Mouse (Mus musculus): ENCODE data around the gene Rtn2.

Rtn2 gene

GRCm38 (mm10) chr7:19321464-19321863 is 39.0 kb downstream of the Rtn2 start:
- no peak for DNase-seq

- no peak for DNase-seq
These were observed 40.1 kb downstream of the Rtn2 start for GRCm38 (mm10) chr7:19322489-19322888.

GRCm38 (mm10) chr7:19324221-19324620 is 41.8 kb downstream of the Rtn2 start:
- no peak for DNase-seq

GRCm38 (mm10) chr7:19325262-19326199 is 43.1 kb downstream of the Rtn2 start:
- no peak for DNase-seq

GRCm38 (mm10) chr7:19326359-19326758 is 43.9 kb downstream of the Rtn2 start:
- DNase-seq, result peak; percentile 72

- DNase-seq, result peak; percentile 87
These were observed 44.7 kb downstream of the Rtn2 start for GRCm38 (mm10) chr7:19327128-19327527.

- no peak for DNase-seq
These were observed 45.4 kb downstream of the Rtn2 start for GRCm38 (mm10) chr7:19327782-19328181.

- no peak for DNase-seq
These were observed 46.0 kb downstream of the Rtn2 start for GRCm38 (mm10) chr7:19328425-19328824.

GRCm38 (mm10) chr7:19331910-19332309 is 49.5 kb downstream of the Rtn2 start:
- no peak for DNase-seq

GRCm38 (mm10) chr7:19332709-19333352 is 50.4 kb downstream of the Rtn2 start:
- DNase-seq, result peak; percentile 73

GRCm38 (mm10) chr7:19335583-19335982 is 53.2 kb downstream of the Rtn2 start:
- DNase-seq, result no peak

- no peak for DNase-seq
These were observed 54.7 kb downstream of the Rtn2 start for GRCm38 (mm10) chr7:19337122-19337521.

GRCm38 (mm10) chr7:19338060-19338459 is 55.6 kb downstream of the Rtn2 start:
- DNase-seq, result no peak

- DNase-seq, result no peak
These were observed 56.2 kb downstream of the Rtn2 start for GRCm38 (mm10) chr7:19338596-19338995.

- DNase-seq, result no peak
These were observed 58.8 kb downstream of the Rtn2 start for GRCm38 (mm10) chr7:19341250-19341649.

GRCm38 (mm10) chr7:19341761-19342409 is 59.5 kb downstream of the Rtn2 start:
- no peak for DNase-seq

GRCm38 (mm10) chr7:19342481-19343027 is 60.1 kb downstream of the Rtn2 start:
- DNase-seq, result peak; percentile 86

GRCm38 (mm10) chr7:19343210-19343808 is 60.9 kb downstream of the Rtn2 start:
- DNase-seq, result peak; percentile 66

- peak; percentile 59 for DNase-seq
These were observed 61.9 kb downstream of the Rtn2 start, which contains the start of gene Ercc1 for GRCm38 (mm10) chr7:19344237-19344847. Ercc1 (plus strand) TSS chr7:19344778.

GRCm38 (mm10) chr7:19344938-19345471 is 62.6 kb downstream of the Rtn2 start:
- peak; percentile 98 for DNase-seq

Measured in cerebellum, adult 11-12 months (tissue).